Mouse (Mus musculus) forebrain, embryonic 15.5 days (tissue): ENCODE measurements around the gene Fgfr2. TPM values are rescaled to one million over a fixed set of nuclear protein-coding genes. Genes with fewer than 3 reads are reported as not detected.
A peak's percentile ranks its signal among the peaks of the same experiment; 100 is the strongest.

ENCODE experiments used
- ATAC-seq: fragments of 200-750 bp; cut with Nextera tagmentation; replicated peaks from 2 replicates; pipeline ENCODE4 v1.8.0; 2017; ENCODE audit warnings: mild to moderate bottlenecking, moderate TSS enrichment, moderate library complexity
- H3K27ac ChIP-seq: fragments of 300-500 bp; sonication (generic); replicated peaks from 2 replicates; pipeline ENCODE4 v1.5.1; 2015; ENCODE audit warnings: mild to moderate bottlenecking, inconsistent platforms
- H3K27me3 ChIP-seq: fragments of 300-500 bp; sonication (generic); 2 replicates; pipeline ENCODE4 v1.6.1; 2015; ENCODE audit warnings: inconsistent platforms
- H3K36me3 ChIP-seq: fragments of 300-500 bp; sonication (generic); 2 replicates; pipeline ENCODE4 v1.6.1; 2015; ENCODE audit warnings: mild to moderate bottlenecking, inconsistent platforms
- H3K4me1 ChIP-seq: fragments of 300-500 bp; sonication (generic); 2 replicates; pipeline ENCODE4 v1.6.1; 2015; ENCODE audit warnings: inconsistent platforms
- H3K4me2 ChIP-seq: fragments of 300-500 bp; sonication (generic); replicated peaks from 2 replicates; pipeline ENCODE4 v1.6.1; 2015; ENCODE audit warnings: mild to moderate bottlenecking, inconsistent platforms
- H3K4me3 ChIP-seq: fragments of 300-500 bp; sonication (generic); 2 replicates; pipeline ENCODE4 v1.5.1; 2015; ENCODE audit warnings: mild to moderate bottlenecking, inconsistent platforms
- H3K9ac ChIP-seq: fragments of 300-500 bp; sonication (generic); replicated peaks from 2 replicates; pipeline ENCODE4 v1.6.1; 2015; ENCODE audit warnings: mild to moderate bottlenecking, inconsistent platforms
- H3K9me3 ChIP-seq: fragments of 300-500 bp; sonication (generic); 2 replicates; pipeline ENCODE4 v1.6.1; 2016; ENCODE audit warnings: inconsistent platforms
- WGBS: fragments of 180-500 bp; shearing (Covaris S2); methylation state at CpG from one replicate; pipeline ENCODE4 v1.1.7; 2015; ENCODE audit warnings: mixed read lengths; 5-methylcytosine and 5-hydroxymethylcytosine counted together
- polyA plus RNA-seq: library from polyadenylated mRNA; unstranded; fragments of >200 nt; fragmentation: Nextera tagmentation; extraction: Ambion mirVana; gene quantifications from 2 replicates; pipeline ENCODE4 v1.2.1, GENCODE M21; 2015

The Fgfr2 gene
- polyA plus RNA-seq, 1 experiment from 2014 or later = 48.1 TPM

- no peaks in the 10 kb centered on the region for H3K9me3 ChIP-seq
- no peak overlapping the region for H3K9ac ChIP-seq
- ATAC-seq = no peak
- under 1% methylated on average over 71 of the region's 75 CpGs for WGBS
- H3K4me3 ChIP-seq = peak overlapping the region; percentile 29; the same call in 1 of the 2 replicates
- peaks cover 98% of the 10 kb centered on the region for H3K27me3 ChIP-seq
- H3K4me2 ChIP-seq = no peak overlapping the region
- no peaks in the 10 kb centered on the region for H3K36me3 ChIP-seq
- no peak overlapping the region for H3K27ac ChIP-seq
- H3K4me1 ChIP-seq = peaks cover 29% of the 10 kb centered on the region
These were observed 1579.3 kb downstream of the Fgfr2 start for GRCm38 (mm10) chr7:131543623-131544481.

- ATAC-seq = no peak
- no peak overlapping the region for H3K9ac ChIP-seq
- H3K9me3 ChIP-seq = no peaks in the 10 kb centered on the region
- peaks cover 29% of the 10 kb centered on the region for H3K4me1 ChIP-seq
- H3K27me3 ChIP-seq = peaks cover 98% of the 10 kb centered on the region
- no peak overlapping the region for H3K27ac ChIP-seq
- no peaks in the 10 kb centered on the region for H3K36me3 ChIP-seq
- WGBS = under 1% methylated on average over 65 of the region's 71 CpGs
- H3K4me2 ChIP-seq = peak overlapping the region; percentile 44
- H3K4me3 ChIP-seq = peak overlapping the region; percentile 29
These were observed 1580.1 kb downstream of the Fgfr2 start for GRCm38 (mm10) chr7:131542872-131543622.

GRCm38 (mm10) chr7:131542115-131542871, 1580.9 kb downstream of the Fgfr2 start, which contains the start of gene Hmx3:
Hmx3 (plus strand) TSS chr7:131542867.
- peaks cover 98% of the 10 kb centered on the region for H3K27me3 ChIP-seq
- under 1% methylated on average over 56 of the region's 65 CpGs for WGBS
- ATAC-seq = peak; percentile 68
- no peaks in the 10 kb centered on the region for H3K36me3 ChIP-seq
- H3K4me2 ChIP-seq = peak within 1 kb of the TSS; percentile 44
- peak within 1 kb of the TSS; percentile 29 for H3K4me3 ChIP-seq
- H3K27ac ChIP-seq = no peak within 1 kb of the TSS
- H3K9ac ChIP-seq = no peak within 1 kb of the TSS
- H3K9me3 ChIP-seq = no peaks in the 10 kb centered on the region
- H3K4me1 ChIP-seq = peaks cover 29% of the 10 kb centered on the region

- Histone ChIP-seq H3K36me3 (no peaks in the 10 kb centered on the region), H3K27ac (no peak overlapping the region), H3K27me3 (peaks cover 95% of the 10 kb centered on the region), H3K9me3 (no peaks in the 10 kb centered on the region), H3K4me2 (peak overlapping the region; percentile 44), H3K9ac (no peak overlapping the region), H3K4me1 (peaks cover 29% of the 10 kb centered on the region), H3K4me3 (peak overlapping the region; percentile 29)
- ATAC-seq = no peak
- WGBS = 1% methylated on average over 41 of the region's 41 CpGs
These were observed 1581.7 kb downstream of the Fgfr2 start for GRCm38 (mm10) chr7:131541184-131542114.

GRCm38 (mm10) chr7:131539979-131540378, 1583.2 kb downstream of the Fgfr2 start:
- Histone ChIP-seq H3K4me2 (no peak overlapping the region), H3K4me1 (peaks cover 29% of the 10 kb centered on the region), H3K27ac (no peak overlapping the region), H3K9me3 (no peaks in the 10 kb centered on the region), H3K27me3 (peaks cover 93% of the 10 kb centered on the region), H3K36me3 (no peaks in the 10 kb centered on the region), H3K4me3 (no peak overlapping the region), H3K9ac (no peak overlapping the region)
- ATAC-seq = peak; percentile 65
- WGBS = 0% methylated on average over 7 of the region's 7 CpGs

GRCm38 (mm10) chr7:131503739-131504138, 1619.4 kb downstream of the Fgfr2 start:
- Histone ChIP-seq H3K4me2 (no peak overlapping the region), H3K9ac (no peak overlapping the region), H3K4me1 (no peaks in the 10 kb centered on the region), H3K36me3 (no peaks in the 10 kb centered on the region), H3K4me3 (no peak overlapping the region), H3K27me3 (no peaks in the 10 kb centered on the region), H3K9me3 (no peaks in the 10 kb centered on the region), H3K27ac (no peak overlapping the region)
- no peak for ATAC-seq
- 84% methylated on average over 2 of the region's 2 CpGs for WGBS

- ATAC-seq = no peak
- WGBS = 93% methylated on average over 5 of the region's 5 CpGs
- Histone ChIP-seq H3K4me1 (no peaks in the 10 kb centered on the region), H3K36me3 (no peaks in the 10 kb centered on the region), H3K9ac (no peak overlapping the region), H3K4me3 (no peak overlapping the region), H3K27ac (no peak overlapping the region), H3K27me3 (peaks cover 11% of the 10 kb centered on the region), H3K9me3 (no peaks in the 10 kb centered on the region), H3K4me2 (no peak overlapping the region)
These were observed 1644.7 kb downstream of the Fgfr2 start for GRCm38 (mm10) chr7:131478403-131478802.

- Histone ChIP-seq H3K27ac (no peak overlapping the region), H3K4me1 (no peaks in the 10 kb centered on the region), H3K4me2 (no peak overlapping the region), H3K4me3 (no peak overlapping the region), H3K9ac (no peak overlapping the region), H3K9me3 (no peaks in the 10 kb centered on the region), H3K27me3 (peaks cover 11% of the 10 kb centered on the region), H3K36me3 (no peaks in the 10 kb centered on the region)
- ATAC-seq = no peak
- WGBS = 31% methylated on average over 8 of the region's 8 CpGs
These were observed 1646.0 kb downstream of the Fgfr2 start for GRCm38 (mm10) chr7:131477140-131477539.

GRCm38 (mm10) chr7:131471551-131471950, 1651.6 kb downstream of the Fgfr2 start:
- Histone ChIP-seq H3K27ac (no peak overlapping the region), H3K9me3 (0 out of 2 replicates have a peak, but pooled peaks cover 3% of the 10 kb centered on the region), H3K9ac (no peak overlapping the region), H3K4me2 (no peak overlapping the region), H3K4me1 (no peaks in the 10 kb centered on the region), H3K4me3 (no peak overlapping the region), H3K36me3 (no peaks in the 10 kb centered on the region), H3K27me3 (peaks cover 38% of the 10 kb centered on the region)
- WGBS = 88% methylated on average over 5 of the region's 5 CpGs
- ATAC-seq = no peak

- H3K4me3 ChIP-seq = no peak overlapping the region
- peaks cover 15% of the 10 kb centered on the region for H3K4me1 ChIP-seq
- H3K4me2 ChIP-seq = no peak overlapping the region
- H3K27me3 ChIP-seq = peaks cover 42% of the 10 kb centered on the region
- ATAC-seq = no peak
- H3K36me3 ChIP-seq = no peaks in the 10 kb centered on the region
- no peak overlapping the region for H3K27ac ChIP-seq
- 73% methylated on average over 3 of the region's 3 CpGs for WGBS
- H3K9me3 ChIP-seq = 0 out of 2 replicates have a peak, but pooled peaks cover 3% of the 10 kb centered on the region
- H3K9ac ChIP-seq = no peak overlapping the region
These were observed 1653.6 kb downstream of the Fgfr2 start for GRCm38 (mm10) chr7:131469506-131469905.

GRCm38 (mm10) chr7:131467312-131467711, 1655.8 kb downstream of the Fgfr2 start:
- Histone ChIP-seq H3K9me3 (0 out of 2 replicates have a peak, but pooled peaks cover 3% of the 10 kb centered on the region), H3K27ac (no peak overlapping the region), H3K27me3 (peaks cover 52% of the 10 kb centered on the region), H3K4me1 (peaks cover 15% of the 10 kb centered on the region), H3K36me3 (no peaks in the 10 kb centered on the region), H3K9ac (no peak overlapping the region), H3K4me2 (no peak overlapping the region), H3K4me3 (no peak overlapping the region)
- ATAC-seq = no peak
- WGBS = 85% methylated on average over 3 of the region's 3 CpGs
